Mouse (Mus musculus): ENCODE data around the gene Ankrd33.

The Ankrd33 gene

GRCm38 (mm10) chr15:101126876-101127544 is 11.5 kb downstream of the Ankrd33 start:
- DNase-seq = no peak

GRCm38 (mm10) chr15:101128181-101129089 is 12.9 kb downstream of the Ankrd33 start, which contains the start of gene Acvrl1:
Gene Acvrl1 (plus strand): TSS chr15:101128522.
- DNase-seq = no peak

DNA sequence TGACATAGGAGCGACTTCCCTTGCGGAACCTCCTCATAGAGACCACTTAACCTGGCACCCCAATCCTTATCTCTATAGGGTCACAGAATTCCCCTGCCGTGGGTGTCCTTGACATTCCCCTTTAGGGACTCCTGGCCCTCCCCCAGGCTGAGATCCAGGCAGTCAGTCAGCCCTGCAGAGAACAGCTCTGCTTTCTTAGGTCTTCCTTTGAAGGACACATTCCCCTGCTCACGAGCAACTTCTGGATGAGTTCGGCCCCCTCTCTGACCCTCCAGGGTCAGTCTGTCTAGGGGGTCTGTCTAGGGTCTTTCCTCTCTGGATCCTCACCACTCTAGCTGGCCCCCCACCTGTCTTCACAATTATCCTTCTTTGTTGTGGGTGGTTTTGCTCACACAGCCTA is 13.9 kb downstream of the Ankrd33 start:
- DNase-seq = no peak

GRCm38 (mm10) chr15:101131498-101131897 is 15.9 kb downstream of the Ankrd33 start:
- no peak for DNase-seq

DNA sequence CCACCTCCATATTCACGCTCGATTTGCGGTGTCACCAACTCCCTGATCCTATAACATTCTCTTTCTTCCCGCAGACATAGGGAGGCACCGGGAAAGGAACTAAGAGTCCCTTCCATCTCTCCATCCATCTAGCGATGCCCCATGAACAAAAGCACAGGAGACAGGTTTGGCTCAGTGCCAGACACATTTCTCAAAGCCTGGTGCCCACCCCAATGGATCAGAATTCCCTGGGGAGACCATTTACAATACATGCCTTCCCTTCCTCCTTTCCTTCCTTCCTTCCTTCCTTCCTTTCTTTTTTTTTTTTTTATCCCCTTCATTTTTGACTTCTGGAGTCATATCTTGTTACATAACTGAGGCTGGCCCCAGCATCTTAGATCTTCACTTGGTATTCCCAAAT is 16.5 kb downstream of the Ankrd33 start:
- DNase-seq = no peak

- no peak for DNase-seq
These were observed 17.2 kb downstream of the Ankrd33 start for GRCm38 (mm10) chr15:101132761-101133160.

- no peak for DNase-seq
These were observed 18.6 kb downstream of the Ankrd33 start for GRCm38 (mm10) chr15:101133993-101134704.

GRCm38 (mm10) chr15:101135405-101135804 is 19.9 kb downstream of the Ankrd33 start:
- DNase-seq = no peak

DNA sequence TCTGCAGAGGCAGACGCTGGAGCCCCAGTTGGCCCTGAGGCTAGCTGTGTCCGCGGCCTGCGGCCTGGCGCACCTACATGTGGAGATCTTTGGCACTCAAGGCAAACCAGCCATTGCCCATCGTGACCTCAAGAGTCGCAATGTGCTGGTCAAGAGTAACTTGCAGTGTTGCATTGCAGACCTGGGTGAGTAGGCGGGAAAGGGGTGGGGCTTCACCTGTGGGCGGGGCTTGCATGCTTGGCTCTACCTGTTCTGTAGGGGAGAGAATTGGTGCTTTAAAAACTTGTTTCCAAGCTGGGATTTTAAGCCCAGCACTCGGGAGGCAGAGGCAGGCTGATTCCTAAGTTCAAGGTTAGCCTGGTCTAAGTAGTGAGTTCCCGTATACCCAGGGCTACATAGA is 21.9 kb downstream of the Ankrd33 start:
- DNase-seq = no peak

GRCm38 (mm10) chr15:101138675-101139074 is 23.1 kb downstream of the Ankrd33 start:
- DNase-seq = no peak

GRCm38 (mm10) chr15:101139885-101140284 is 24.3 kb downstream of the Ankrd33 start:
- DNase-seq = no peak

- no peak for DNase-seq
These were observed 25.0 kb downstream of the Ankrd33 start for GRCm38 (mm10) chr15:101140587-101140986.

DNA sequence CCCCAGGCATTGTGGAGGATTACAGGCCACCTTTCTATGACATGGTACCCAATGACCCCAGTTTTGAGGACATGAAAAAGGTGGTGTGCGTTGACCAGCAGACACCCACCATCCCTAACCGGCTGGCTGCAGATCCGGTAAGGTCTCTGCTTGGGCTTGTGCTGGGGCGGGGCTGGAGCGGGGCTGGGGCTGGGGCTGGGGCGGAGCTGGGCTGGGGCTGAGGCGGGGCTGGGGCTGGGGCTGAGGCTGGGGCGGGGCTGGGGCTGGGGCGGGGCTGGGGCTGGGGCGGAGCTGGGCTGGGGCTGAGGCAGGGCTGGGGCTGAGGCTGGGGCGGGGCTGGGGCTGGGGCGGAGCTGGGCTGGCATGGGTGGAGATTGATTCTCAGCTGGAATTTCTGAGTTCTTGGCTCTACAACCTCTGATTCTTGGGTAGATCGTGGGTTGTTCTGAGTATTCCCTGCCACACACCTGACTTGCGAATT is 25.5 kb downstream of the Ankrd33 start:
- no peak for DNase-seq

- DNase-seq = no peak
These were observed 27.1 kb downstream of the Ankrd33 start for GRCm38 (mm10) chr15:101142672-101143071.

- DNase-seq = no peak
These were observed 27.9 kb downstream of the Ankrd33 start for GRCm38 (mm10) chr15:101143494-101143893.

DNA sequence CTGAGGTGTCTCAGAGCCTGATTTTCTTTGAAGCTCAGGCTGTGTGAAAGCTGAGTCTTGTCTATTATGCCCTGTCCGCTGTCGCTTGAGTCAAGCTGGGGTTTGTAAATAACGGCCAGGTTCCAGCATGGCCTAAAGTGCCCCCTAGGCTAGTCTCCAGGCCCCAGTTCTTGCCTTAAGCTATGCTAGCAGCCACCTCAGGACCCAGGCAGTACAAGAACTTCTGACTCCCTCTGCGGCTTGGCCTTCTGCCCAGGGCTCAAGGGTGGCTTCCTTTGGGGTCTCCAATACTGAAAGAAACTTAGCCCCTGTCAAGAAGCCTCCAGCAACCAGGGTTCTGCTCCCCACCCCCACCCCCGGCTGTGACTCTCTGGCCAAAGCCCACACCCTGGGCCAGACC is 28.6 kb downstream of the Ankrd33 start:
- DNase-seq = no peak

DNA sequence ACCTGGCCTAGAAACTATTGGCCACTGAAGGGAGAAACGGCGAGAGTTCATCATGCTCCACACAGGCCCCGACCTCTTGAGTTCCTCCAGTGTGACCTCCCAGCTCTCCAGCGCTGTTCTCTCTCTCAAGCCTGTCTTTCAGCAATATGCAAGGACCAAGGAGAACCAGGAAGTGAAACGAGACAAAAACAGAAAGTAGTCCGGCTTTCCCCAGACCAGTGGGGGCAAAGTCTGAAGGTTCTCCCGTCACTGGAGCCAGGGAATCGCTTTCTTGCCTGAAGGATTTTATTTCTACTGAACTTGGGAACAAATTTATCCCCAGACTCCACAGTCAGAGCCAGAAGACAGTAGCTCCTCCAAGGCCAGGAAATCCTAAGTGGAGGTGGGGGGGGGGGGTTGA is 29.2 kb downstream of the Ankrd33 start:
- no peak for DNase-seq

GRCm38 (mm10) chr15:101145424-101146099 is 30.0 kb downstream of the Ankrd33 start:
- DNase-seq = peak; percentile 88

DNA sequence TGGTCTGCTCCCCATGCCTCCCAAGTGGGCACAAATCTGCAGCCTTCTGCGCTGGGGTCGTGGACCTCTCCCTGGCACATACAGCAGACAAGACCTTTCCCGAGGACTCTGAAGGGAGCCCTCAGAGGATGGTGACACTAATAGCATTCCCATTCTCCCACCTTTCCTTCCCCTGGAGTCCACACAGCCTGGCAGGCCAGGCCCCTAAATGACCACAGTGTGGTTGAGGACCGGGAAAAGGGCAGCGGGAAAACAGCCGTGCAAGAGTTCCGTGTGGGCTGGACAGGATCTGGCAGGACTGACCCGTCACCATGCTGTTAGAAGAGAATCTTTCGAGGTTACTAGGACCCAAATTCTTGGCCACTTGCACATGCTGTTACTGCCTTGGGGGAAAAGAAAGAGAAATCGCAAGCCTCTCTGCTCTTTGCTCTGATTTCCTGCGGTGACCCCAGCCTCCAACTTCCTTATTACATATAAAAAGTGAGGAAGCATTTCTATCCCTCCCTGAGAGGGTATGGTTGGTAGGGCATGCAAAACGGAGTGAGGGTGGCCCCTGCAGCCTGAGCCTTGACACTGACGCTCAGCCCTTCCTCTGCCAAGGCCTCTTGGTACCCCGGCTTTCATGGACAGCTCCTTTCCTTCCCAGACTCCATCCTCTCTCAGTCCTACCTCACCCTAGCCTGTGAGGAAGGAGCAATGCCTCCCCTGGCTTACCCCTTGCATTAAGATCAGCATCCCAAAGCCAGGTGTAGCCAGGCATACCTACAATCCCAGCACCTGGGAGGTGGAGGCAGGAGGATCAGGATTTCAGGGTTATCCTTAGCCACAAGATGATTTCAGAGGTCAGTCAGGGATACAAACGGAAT is 30.8 kb downstream of the Ankrd33 start:
- DNase-seq = no peak

DNA sequence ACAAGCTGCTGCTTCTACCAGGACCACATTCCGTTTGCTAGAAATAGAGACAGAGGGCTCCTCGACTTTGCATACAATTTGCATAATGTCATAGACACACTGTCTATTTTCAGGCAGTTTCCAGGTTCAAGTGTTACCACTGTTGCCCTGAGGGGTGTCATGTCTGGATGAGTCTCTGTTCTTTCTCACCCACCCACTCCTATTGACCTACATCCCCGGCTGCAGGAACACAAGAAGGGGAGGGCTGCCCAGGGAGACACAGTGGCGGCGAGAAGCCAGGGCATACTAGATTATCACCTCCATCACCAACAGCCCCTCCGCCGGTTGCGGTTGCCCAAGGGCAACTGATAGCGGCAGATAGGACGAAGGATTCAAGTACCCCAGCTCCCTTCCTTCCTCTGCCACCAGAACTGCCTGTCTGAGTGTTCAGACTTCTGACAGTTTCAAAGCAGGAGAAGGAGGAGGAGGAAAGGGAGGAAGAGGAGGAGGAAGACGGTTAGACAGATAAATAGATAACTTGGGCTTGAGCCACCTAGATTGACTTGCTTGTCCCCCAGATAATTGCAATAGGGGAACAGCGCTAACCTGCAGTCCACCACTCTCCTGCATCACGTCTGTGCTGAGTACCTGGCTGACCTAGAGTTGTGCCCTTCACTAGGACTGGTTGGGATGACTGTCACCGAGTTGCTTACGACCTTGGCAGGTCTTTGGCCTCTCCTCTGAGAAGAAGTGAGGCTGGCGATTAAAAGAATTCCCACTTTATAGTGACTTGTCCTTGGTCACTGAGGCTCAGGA is 31.8 kb downstream of the Ankrd33 start:
- DNase-seq = no peak

- DNase-seq = no peak
These were observed 32.3 kb downstream of the Ankrd33 start for GRCm38 (mm10) chr15:101147910-101148273.
